Mouse (Mus musculus) layer of hippocampus, adult 9-11 months (tissue): ENCODE results near the gene Plekha3.

Source experiments
- DNase-seq: peaks from one replicate; pipeline ENCODE4 v3.0.0; 2022

The Plekha3 gene

GRCm38 (mm10) chr2:76674725-76675427 lies at the start of gene Plekha3:
Plekha3 (plus strand) TSS chr2:76675281.
- peak; percentile 87 for DNase-seq

- no peak for DNase-seq
Observed at GRCm38 (mm10) chr2:76630293-76630692, 44.8 kb upstream of the Plekha3 start.

GRCm38 (mm10) chr2:76631600-76631999 lies 43.5 kb upstream of the Plekha3 start:
- no peak for DNase-seq

GRCm38 (mm10) chr2:76639637-76640036 lies 35.4 kb upstream of the Plekha3 start:
- DNase-seq, result no peak

GRCm38 (mm10) chr2:76643801-76644200 lies 31.3 kb upstream of the Plekha3 start:
- DNase-seq, result no peak

GRCm38 (mm10) chr2:76647441-76647869 lies 27.6 kb upstream of the Plekha3 start:
- no peak for DNase-seq

- peak; percentile 98 for DNase-seq
Observed at GRCm38 (mm10) chr2:76647883-76648570, 27.1 kb upstream of the Plekha3 start, which contains the start of the genes Prkra and Pjvk. Prkra (minus strand) TSS chr2:76648015. Pjvk (plus strand) TSS chr2:76648476.

- DNase-seq, result no peak
Observed at GRCm38 (mm10) chr2:76648666-76649141, 26.4 kb upstream of the Plekha3 start.

- no peak for DNase-seq
Observed at GRCm38 (mm10) chr2:76653070-76653469, 22.0 kb upstream of the Plekha3 start.

GRCm38 (mm10) chr2:76654646-76655045 lies 20.4 kb upstream of the Plekha3 start:
- no peak for DNase-seq

GRCm38 (mm10) chr2:76655444-76655843 lies 19.6 kb upstream of the Plekha3 start:
- no peak for DNase-seq

- no peak for DNase-seq
Observed at GRCm38 (mm10) chr2:76655982-76656381, 19.1 kb upstream of the Plekha3 start.

GRCm38 (mm10) chr2:76658551-76658950 lies 16.5 kb upstream of the Plekha3 start:
- DNase-seq, result no peak

GRCm38 (mm10) chr2:76659419-76659818 lies 15.7 kb upstream of the Plekha3 start:
- no peak for DNase-seq

- DNase-seq, result no peak
Observed at GRCm38 (mm10) chr2:76665531-76665930, 9.6 kb upstream of the Plekha3 start.

GRCm38 (mm10) chr2:76667200-76667599 lies 7.9 kb upstream of the Plekha3 start:
- DNase-seq, result no peak

GRCm38 (mm10) chr2:76671641-76672040 lies 3.4 kb upstream of the Plekha3 start:
- DNase-seq, result no peak

GRCm38 (mm10) chr2:76672134-76672745 lies 2.8 kb upstream of the Plekha3 start:
- no peak for DNase-seq

GRCm38 (mm10) chr2:76672966-76673392 lies 2.1 kb upstream of the Plekha3 start, which contains the start of gene Fkbp7:
Fkbp7 (minus strand) TSS chr2:76673116.
- DNase-seq, result peak; percentile 93

- DNase-seq, result no peak
Observed at GRCm38 (mm10) chr2:76673472-76674081, 1.5 kb upstream of the Plekha3 start.

GRCm38 (mm10) chr2:76675451-76675850 lies 370 bp downstream of the Plekha3 start:
- DNase-seq, result no peak

GRCm38 (mm10) chr2:76675949-76676348 lies 868 bp downstream of the Plekha3 start:
- no peak for DNase-seq
